Mouse (Mus musculus) liver, embryonic 15.5 days (tissue): ENCODE data around the gene Rph3al. TPM values are rescaled to one million over a fixed set of nuclear protein-coding genes. Genes with fewer than 3 reads are reported as not detected.

ENCODE experiments used
- ATAC-seq: fragments of 200-750 bp; cut with Nextera tagmentation; 2 replicates; pipeline ENCODE4 v1.8.0; 2017; ENCODE audit warnings: moderate number of reproducible peaks, mild to moderate bottlenecking, moderate library complexity; ENCODE audit not compliant: insufficient read depth
- H3K27ac ChIP-seq: fragments of 300-500 bp; sonication (generic); replicated peaks from 2 replicates; pipeline ENCODE4 v1.5.1; 2015; ENCODE audit warnings: mild to moderate bottlenecking, inconsistent platforms
- H3K27me3 ChIP-seq: fragments of 300-500 bp; sonication (generic); 2 replicates; pipeline ENCODE4 v1.6.1; 2015; ENCODE audit warnings: mild to moderate bottlenecking, inconsistent platforms
- H3K36me3 ChIP-seq: fragments of 300-500 bp; sonication (generic); replicated peaks from 2 replicates; pipeline ENCODE4 v1.6.1; 2015; ENCODE audit warnings: moderate library complexity, mild to moderate bottlenecking, inconsistent platforms
- H3K4me1 ChIP-seq: fragments of 300-500 bp; sonication (generic); replicated peaks from 2 replicates; pipeline ENCODE4 v1.6.1; 2015; ENCODE audit warnings: inconsistent platforms
- H3K4me2 ChIP-seq: fragments of 300-500 bp; sonication (generic); 2 replicates; pipeline ENCODE4 v1.6.1; 2015; ENCODE audit warnings: moderate library complexity, mild to moderate bottlenecking, inconsistent platforms
- H3K4me3 ChIP-seq: fragments of 300-500 bp; sonication (generic); replicated peaks from 2 replicates; pipeline ENCODE4 v1.5.1; 2015; ENCODE audit warnings: mild to moderate bottlenecking, inconsistent platforms
- H3K9ac ChIP-seq: fragments of 300-500 bp; sonication (generic); 2 replicates; pipeline ENCODE4 v1.6.1; 2015; ENCODE audit warnings: moderate library complexity, mild to moderate bottlenecking, inconsistent platforms
- H3K9me3 ChIP-seq: fragments of 300-500 bp; sonication (generic); replicated peaks from 2 replicates; pipeline ENCODE4 v1.6.1; 2016; ENCODE audit warnings: inconsistent platforms
- WGBS: fragments of 180-500 bp; shearing (Covaris S2); methylation state at CpG from one replicate; pipeline ENCODE4 v1.1.7; 2015; ENCODE audit warnings: mixed read lengths; ENCODE audit not compliant: insufficient replicate concordance; 5-methylcytosine and 5-hydroxymethylcytosine counted together
- polyA plus RNA-seq: library from polyadenylated mRNA; unstranded; fragments of >200 nt; fragmentation: Nextera tagmentation; extraction: Ambion mirVana; gene quantifications from 2 replicates; pipeline ENCODE4 v1.2.1, GENCODE M21; 2015

The Rph3al gene
- polyA plus RNA-seq, 1 experiment from 2014 or later = 0.47 TPM

GRCm38 (mm10) chr11:75926431-75927312 lies 11.6 kb downstream of the Rph3al start:
- Histone ChIP-seq H3K9me3 (no peaks in the 10 kb centered on the region), H3K4me2 (peak overlapping the region; percentile 27; the same call in 1 of the 2 replicates), H3K9ac (no peak overlapping the region), H3K27me3 (no peaks in the 10 kb centered on the region), H3K4me3 (no peak overlapping the region), H3K36me3 (no peaks in the 10 kb centered on the region), H3K4me1 (peaks cover 23% of the 10 kb centered on the region), H3K27ac (0 out of 2 replicates have a peak overlapping the region, but pooled peaks have one; percentile 34)
- 28% methylated on average over 13 of the region's 13 CpGs for WGBS
- peak; percentile 90 for ATAC-seq

GRCm38 (mm10) chr11:75925801-75926200 lies 12.4 kb downstream of the Rph3al start:
- 46% methylated on average over 7 of the region's 7 CpGs for WGBS
- no peaks in the 10 kb centered on the region for H3K27me3 ChIP-seq
- H3K36me3 ChIP-seq = no peaks in the 10 kb centered on the region

DNA sequence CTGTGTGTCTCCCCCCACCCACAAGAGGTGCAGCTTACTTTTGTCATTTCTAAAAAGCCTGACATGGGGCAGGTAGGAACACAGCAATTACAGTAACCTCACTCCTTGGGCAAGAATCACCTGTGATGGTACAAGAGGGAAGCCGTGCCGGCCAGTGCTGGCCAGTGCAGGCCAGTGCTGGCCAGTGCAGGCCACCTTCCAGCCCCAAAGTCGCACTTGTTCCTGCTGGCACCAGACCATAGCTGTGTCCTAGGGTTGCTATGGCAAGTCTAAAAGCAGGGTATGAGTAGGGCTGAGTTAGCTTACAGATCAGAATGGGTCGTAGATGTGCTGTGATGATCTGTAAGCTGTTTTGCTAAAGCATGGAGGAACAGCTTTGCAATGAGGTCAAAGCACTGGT lies 15.5 kb downstream of the Rph3al start:
- H3K36me3 ChIP-seq = no peaks in the 10 kb centered on the region
- peaks cover 19% of the 10 kb centered on the region for H3K4me1 ChIP-seq
- H3K9ac ChIP-seq = no peak overlapping the region
- ATAC-seq = no peak
- H3K9me3 ChIP-seq = no peaks in the 10 kb centered on the region
- 63% methylated on average over 4 of the region's 4 CpGs for WGBS
- no peak overlapping the region for H3K27ac ChIP-seq
- no peak overlapping the region for H3K4me2 ChIP-seq
- no peak overlapping the region for H3K4me3 ChIP-seq
- H3K27me3 ChIP-seq = no peaks in the 10 kb centered on the region

More at GRCm38 (mm10) chr11:75925801-75926200, 12.4 kb downstream of the Rph3al start:
- H3K4me3 ChIP-seq = no peak overlapping the region
- no peak for ATAC-seq
- no peak overlapping the region for H3K27ac ChIP-seq
- H3K9ac ChIP-seq = no peak overlapping the region
- H3K9me3 ChIP-seq = no peaks in the 10 kb centered on the region
- no peak overlapping the region for H3K4me2 ChIP-seq
- H3K4me1 ChIP-seq = peaks cover 23% of the 10 kb centered on the region

GRCm38 (mm10) chr11:75919139-75919538 lies 19.1 kb downstream of the Rph3al start:
- no peak for ATAC-seq

DNA sequence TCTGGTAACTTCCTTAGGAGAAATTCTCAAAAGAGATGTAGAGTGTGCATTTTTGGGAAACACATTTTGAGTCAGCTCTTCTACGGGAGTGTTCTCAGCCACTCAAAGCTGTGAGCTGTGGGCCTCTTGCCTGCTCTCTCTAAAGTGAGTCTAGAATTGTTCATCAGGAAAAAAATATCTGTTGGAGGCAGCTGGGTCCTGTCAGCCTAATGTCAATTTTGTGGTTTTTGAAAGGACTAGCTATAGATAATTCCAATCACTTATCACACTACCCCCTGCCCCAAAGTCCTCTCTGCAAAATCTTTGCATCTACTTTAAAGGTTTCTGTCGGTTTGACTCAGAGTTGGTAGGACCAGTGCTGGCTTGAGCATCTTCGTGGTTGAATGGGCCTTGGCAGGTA lies 20.9 kb downstream of the Rph3al start:
- Histone ChIP-seq H3K4me2 (no peak overlapping the region), H3K4me1 (no peaks in the 10 kb centered on the region), H3K36me3 (no peaks in the 10 kb centered on the region), H3K4me3 (no peak overlapping the region), H3K9me3 (no peaks in the 10 kb centered on the region), H3K27ac (no peak overlapping the region), H3K27me3 (no peaks in the 10 kb centered on the region), H3K9ac (no peak overlapping the region)
- ATAC-seq = no peak
- 31% methylated on average over 3 of the region's 3 CpGs for WGBS

More at GRCm38 (mm10) chr11:75919139-75919538, 19.1 kb downstream of the Rph3al start:
- no peaks in the 10 kb centered on the region for H3K36me3 ChIP-seq
- H3K4me2 ChIP-seq = no peak overlapping the region
- no peak overlapping the region for H3K4me3 ChIP-seq
- no peaks in the 10 kb centered on the region for H3K27me3 ChIP-seq
- H3K4me1 ChIP-seq = no peaks in the 10 kb centered on the region
- WGBS = 62% methylated on average over 6 of the region's 6 CpGs
- H3K27ac ChIP-seq = no peak overlapping the region
- no peak overlapping the region for H3K9ac ChIP-seq
- H3K9me3 ChIP-seq = no peaks in the 10 kb centered on the region

- Histone ChIP-seq H3K4me1 (no peaks in the 10 kb centered on the region), H3K9me3 (no peaks in the 10 kb centered on the region), H3K4me3 (no peak overlapping the region), H3K36me3 (no peaks in the 10 kb centered on the region), H3K27me3 (no peaks in the 10 kb centered on the region), H3K4me2 (no peak overlapping the region), H3K9ac (no peak overlapping the region), H3K27ac (no peak overlapping the region)
- WGBS = 34% methylated on average over 3 of the region's 3 CpGs
- no peak for ATAC-seq
Observed at GRCm38 (mm10) chr11:75913953-75914352, 24.3 kb downstream of the Rph3al start.

DNA sequence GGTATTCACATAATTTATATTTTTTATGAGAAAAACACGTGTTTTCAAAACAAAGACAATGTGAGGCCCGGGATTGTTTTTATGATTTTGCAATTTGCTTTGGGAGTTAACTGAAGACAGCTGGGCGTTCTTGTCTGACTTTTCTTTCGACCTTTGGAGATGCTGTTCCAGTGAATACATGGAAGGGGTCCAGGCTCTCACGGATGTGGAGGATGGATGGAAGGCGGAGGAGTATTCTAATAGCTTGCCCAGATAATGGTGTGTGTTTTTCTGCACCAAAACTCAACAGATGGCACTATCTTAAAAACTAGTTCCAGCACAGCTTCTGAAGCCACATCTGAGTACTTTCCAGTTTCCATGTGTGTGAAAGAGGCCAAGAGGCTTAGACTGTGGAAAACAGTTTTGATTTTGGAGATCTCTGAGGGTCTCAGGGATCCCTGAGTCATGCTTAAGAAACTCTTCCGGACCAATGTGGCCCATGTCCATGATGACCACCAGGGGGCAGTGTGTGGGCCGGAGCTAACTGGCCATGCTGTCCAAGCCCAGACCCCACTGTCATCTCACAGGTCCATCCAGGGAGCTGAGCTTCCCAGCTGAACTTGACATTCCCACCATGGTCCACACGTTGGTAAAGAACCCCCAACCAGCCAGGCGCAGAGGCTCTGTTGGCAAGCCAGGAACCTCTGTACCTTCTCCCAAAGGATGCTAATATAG lies 25.1 kb downstream of the Rph3al start:
- whole genome bisulfite sequencing = 38% methylated on average over 10 of the region's 10 CpGs
- no peaks in the 10 kb centered on the region for H3K9me3 ChIP-seq
- no peak overlapping the region for H3K9ac ChIP-seq
- no peaks in the 10 kb centered on the region for H3K4me1 ChIP-seq
- no peaks in the 10 kb centered on the region for H3K36me3 ChIP-seq
- no peak for ATAC-seq
- no peak overlapping the region for H3K4me2 ChIP-seq
- H3K27me3 ChIP-seq = no peaks in the 10 kb centered on the region
- no peak overlapping the region for H3K4me3 ChIP-seq
- H3K27ac ChIP-seq = no peak overlapping the region

- no peaks in the 10 kb centered on the region for H3K36me3 ChIP-seq
- H3K4me3 ChIP-seq = no peak overlapping the region
- H3K4me2 ChIP-seq = no peak overlapping the region
- 69% methylated on average over 1 of the region's 1 CpGs for WGBS
- no peak for ATAC-seq
- H3K9ac ChIP-seq = no peak overlapping the region
- no peaks in the 10 kb centered on the region for H3K9me3 ChIP-seq
- no peaks in the 10 kb centered on the region for H3K27me3 ChIP-seq
- H3K27ac ChIP-seq = no peak overlapping the region
- no peaks in the 10 kb centered on the region for H3K4me1 ChIP-seq
Observed at GRCm38 (mm10) chr11:75911962-75912361, 26.3 kb downstream of the Rph3al start.

- Histone ChIP-seq H3K36me3 (no peaks in the 10 kb centered on the region), H3K9me3 (no peaks in the 10 kb centered on the region), H3K4me3 (no peak overlapping the region), H3K9ac (no peak overlapping the region), H3K27ac (no peak overlapping the region), H3K27me3 (no peaks in the 10 kb centered on the region), H3K4me1 (peaks cover 6% of the 10 kb centered on the region), H3K4me2 (no peak overlapping the region)
- 60% methylated on average over 9 of the region's 9 CpGs for WGBS
- ATAC-seq = no peak
Observed at GRCm38 (mm10) chr11:75909702-75910429, 28.4 kb downstream of the Rph3al start.

GRCm38 (mm10) chr11:75907406-75907805 lies 30.8 kb downstream of the Rph3al start:
- ATAC-seq = no peak
- no peak overlapping the region for H3K4me3 ChIP-seq
- no peaks in the 10 kb centered on the region for H3K27me3 ChIP-seq
- H3K27ac ChIP-seq = no peak overlapping the region
- no peaks in the 10 kb centered on the region for H3K9me3 ChIP-seq
- H3K9ac ChIP-seq = no peak overlapping the region
- H3K4me1 ChIP-seq = peaks cover 14% of the 10 kb centered on the region
- 37% methylated on average over 4 of the region's 4 CpGs for WGBS
- no peak overlapping the region for H3K4me2 ChIP-seq
- no peaks in the 10 kb centered on the region for H3K36me3 ChIP-seq

DNA sequence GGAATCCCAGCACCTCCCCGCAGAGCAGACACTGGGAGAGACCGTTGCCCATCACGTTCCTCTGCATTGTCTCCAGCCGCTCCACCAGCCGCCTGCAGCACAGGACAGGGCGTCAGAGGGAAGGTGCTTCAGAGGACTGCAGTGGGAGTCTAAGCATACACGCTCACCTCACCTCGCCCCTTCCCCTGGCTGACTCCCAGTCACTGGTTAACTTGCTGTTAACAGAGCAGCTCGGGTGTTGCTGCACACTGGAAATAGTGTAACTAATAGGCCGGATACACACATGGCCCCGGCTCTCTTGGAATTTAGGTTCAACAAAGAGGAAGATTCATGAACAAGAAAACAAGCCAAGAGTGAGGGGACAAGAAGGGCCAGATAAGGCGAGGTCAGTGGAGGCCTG lies 31.7 kb downstream of the Rph3al start:
- WGBS = 57% methylated on average over 12 of the region's 12 CpGs

More for the DNA sequence above, 31.7 kb downstream of the Rph3al start:
- Histone ChIP-seq H3K36me3 (no peaks in the 10 kb centered on the region), H3K4me1 (peaks cover 14% of the 10 kb centered on the region), H3K4me2 (no peak overlapping the region), H3K9ac (no peak overlapping the region), H3K9me3 (no peaks in the 10 kb centered on the region), H3K27ac (no peak overlapping the region), H3K4me3 (no peak overlapping the region), H3K27me3 (no peaks in the 10 kb centered on the region)
- ATAC-seq = no peak
